ENCODE assay signal across 8 mouse cellular contexts in genomic region chr4:129188041-129188659, GRCm38 (mm10). TPM values are rescaled to one million over a fixed set of nuclear protein-coding genes. Genes with fewer than 3 reads are reported as not detected.
DNase-seq lines count a peak whose midpoint lies in the region; ATAC-seq and TF ChIP-seq lines count a peak whose summit lies in the region.

No protein-coding gene starts in this region.

- peak overlapping the region; percentile 84 for H3K9ac ChIP-seq in forebrain, embryonic 13.5 days
- H3K9ac ChIP-seq in liver, embryonic 14.5 days (replicated peaks), result peak overlapping the region; percentile 76

- ATAC-seq in forebrain, embryonic 13.5 days, result no peak
- ATAC-seq in liver, embryonic 14.5 days (ENCODE audit: insufficient read depth), result no peak
- ATAC-seq in granulocyte monocyte progenitor cell, adult 5-6 weeks (replicated peaks; ENCODE audit: poor library complexity, severe bottlenecking), result no peak

- TF ChIP-seq EP300 in liver, embryonic 14.5 days (IDR thresholded peaks at IDR 0.05; ENCODE audit: low read depth), result no peak

- H3K27me3 ChIP-seq in forebrain, embryonic 13.5 days, result no peaks in the 10 kb centered on the region
- H3K27me3 ChIP-seq in liver, embryonic 14.5 days (ENCODE audit: control insufficient read depth, insufficient read depth, low read length), result no peaks in the 10 kb centered on the region

- 0 out of 2 replicates have a peak, but pooled peaks cover 4% of the 10 kb centered on the region for H3K36me3 ChIP-seq in forebrain, embryonic 13.5 days (ENCODE audit: poor library complexity, severe bottlenecking)
- peaks cover 4% of the 10 kb centered on the region; the same call in 1 of the 2 replicates for H3K36me3 ChIP-seq in liver, embryonic 14.5 days (replicated peaks; ENCODE audit: control insufficient read depth, insufficient read depth, low read depth)

- H3K4me3 ChIP-seq in forebrain, embryonic 13.5 days, result peak overlapping the region; percentile 80
- peak overlapping the region; percentile 74 to 94; a peak in 3 of 4 replicates for H3K4me3 ChIP-seq in liver, embryonic 14.5 days (ENCODE audit: insufficient read depth in 1 of 2, low read depth in 2 of 2, low read length in 2 of 2)

- 35% methylated on average over 5 of the region's 5 CpGs for WGBS in forebrain, embryonic 13.5 days
- WGBS in liver, embryonic 14.5 days (ENCODE audit: insufficient replicate concordance), result 31% methylated on average over 5 of the region's 5 CpGs

- H3K27ac ChIP-seq in forebrain, embryonic 13.5 days, result peak overlapping the region; percentile 87
- H3K27ac ChIP-seq in liver, embryonic 14.5 days, result no peak overlapping the region; the same call in 1 of the 2 replicates

- DNase-seq in heart, adult 11 months, result peak; percentile 80
- no peak for DNase-seq in heart, adult 8-10 months (ENCODE audit: low spot score)
- DNase-seq in B cell, adult 2 months, result peak; percentile 3 to 16
- DNase-seq in liver, embryonic 14.5 days (ENCODE audit: low read depth in 3 of 3, low spot score in 3 of 3), result no peak
- no peak for DNase-seq in yolk sac, embryonic 10.5 days (ENCODE audit: low spot score)
- no peak for DNase-seq in kidney, adult 9 months

- H3K4me2 ChIP-seq in forebrain, embryonic 13.5 days, result peak overlapping the region; percentile 74
- peak overlapping the region; percentile 84 for H3K4me2 ChIP-seq in liver, embryonic 14.5 days (ENCODE audit: low read depth)

- TF ChIP-seq CTCF in liver, embryonic 14.5 days (IDR thresholded peaks at IDR 0.05; ENCODE audit: low read depth), result no peak

- H3K9me3 ChIP-seq in forebrain, embryonic 13.5 days (replicated peaks), result no peaks in the 10 kb centered on the region
- no peaks in the 10 kb centered on the region for H3K9me3 ChIP-seq in liver, embryonic 14.5 days (ENCODE audit: control insufficient read depth, low read length)

- H3K4me1 ChIP-seq in forebrain, embryonic 13.5 days, result peaks cover 27% of the 10 kb centered on the region
- H3K4me1 ChIP-seq in liver, embryonic 14.5 days (replicated peaks; ENCODE audit: control insufficient read depth in 2 of 2, insufficient read depth in 2 of 2, low read length in 1 of 2), result peaks cover 16 to 18% of the 10 kb centered on the region in 2 experiments

RNA-seq across cellular contexts. Expression of gene S100pbp, which starts 1.4 kb away (rescaled TPM):
- total RNA-seq in heart, adult 8-10 months (2022), result 10 to 100 TPM in 3 of 4 experiments, 1 to 10 TPM in 1; 8.2 to 15.2 (median 12.1) TPM
- 15.6 and 19.1 TPM in 2 replicates for polyA plus RNA-seq in forebrain, embryonic 13.5 days (2015; fragmentation: Nextera tagmentation; extraction: Ambion mirVana)
- polyA plus RNA-seq in liver, embryonic 14.5 days (2012; rRNA removed), result 12.2 and 12.5 TPM in 2 replicates
- 4.5 and 4.8 TPM in 2 replicates for polyA plus RNA-seq in liver, embryonic 14.5 days (2014; fragmentation: Nextera tagmentation; extraction: Ambion mirVana)
- total RNA-seq in granulocyte monocyte progenitor cell, adult 5-6 weeks (2014; fragmentation: Nextera tagmentation), result 20.8 and 30.0 TPM in 2 replicates
- total RNA-seq in granulocyte monocyte progenitor cell, adult 5-6 weeks (2017), result 14.8 and 18.3 TPM in 2 replicates

RNA-seq across cellular contexts. Expression of gene Yars, which starts 1.4 kb away (rescaled TPM):
- total RNA-seq in heart, adult 8-10 months (2022), result 10 to 100 TPM; 24.9 to 35.0 (median 29.2) TPM
- polyA plus RNA-seq in forebrain, embryonic 13.5 days (2015; fragmentation: Nextera tagmentation; extraction: Ambion mirVana), result 100 and 106 TPM in 2 replicates
- 17.3 and 28.7 TPM in 2 replicates for polyA plus RNA-seq in liver, embryonic 14.5 days (2012; rRNA removed)
- 53.2 and 59.8 TPM in 2 replicates for polyA plus RNA-seq in liver, embryonic 14.5 days (2014; fragmentation: Nextera tagmentation; extraction: Ambion mirVana)
- 42.7 and 44.3 TPM in 2 replicates for total RNA-seq in granulocyte monocyte progenitor cell, adult 5-6 weeks (2014; fragmentation: Nextera tagmentation)
- total RNA-seq in granulocyte monocyte progenitor cell, adult 5-6 weeks (2017), result 56.7 and 64.5 TPM in 2 replicates

RNA-seq across cellular contexts. Expression of gene Fndc5, which starts 51.4 kb away (rescaled TPM):
- 100 to 1,000 TPM; 334 to 410 (median 360) TPM for total RNA-seq in heart, adult 8-10 months (2022)
- polyA plus RNA-seq in forebrain, embryonic 13.5 days (2015; fragmentation: Nextera tagmentation; extraction: Ambion mirVana), result 0.93 and 1.1 TPM in 2 replicates
- polyA plus RNA-seq in liver, embryonic 14.5 days (2012; rRNA removed), result 0.36 and 0.56 TPM in 2 replicates
- 0.30 and 0.99 TPM in 2 replicates for polyA plus RNA-seq in liver, embryonic 14.5 days (2014; fragmentation: Nextera tagmentation; extraction: Ambion mirVana)
- total RNA-seq in granulocyte monocyte progenitor cell, adult 5-6 weeks (2014; fragmentation: Nextera tagmentation), result not detected in 2 replicates
- not detected in 2 replicates for total RNA-seq in granulocyte monocyte progenitor cell, adult 5-6 weeks (2017)

Comparison
In these comparisons a context has a peak if more than half of its experiments do, and no peak if none do; other contexts are left out.
1. DNase-seq: peak in heart, adult 11 months (single experiment) and B cell, adult 2 months (2 of 2); none in heart, adult 8-10 months (single experiment), liver, embryonic 14.5 days (0 of 3), yolk sac, embryonic 10.5 days (single experiment) and kidney, adult 9 months (single experiment).
2. RNA of gene Fndc5, which starts 51.4 kb away (total RNA-seq): 334 to 410 TPM in heart, adult 8-10 months; not detected in granulocyte monocyte progenitor cell, adult 5-6 weeks; every median in the first group is over 100 times any median in the second.